Mouse (Mus musculus) left cerebral cortex, postnatal 36 days (tissue): ENCODE measurements around the gene Fbxw2. TPM values are rescaled to one million over a fixed set of nuclear protein-coding genes. Genes with fewer than 3 reads are reported as not detected.
"Not testable (repeated sequence)": the region's sequence is repeated elsewhere in the genome, so short reads cannot be mapped to it uniquely, and the experiment has no call there.

Experiments used
- DNase-seq, 2 experiments: peaks; one replicate each; pipeline ENCODE4 v3.0.0; 2021 to 2022; ENCODE audit warnings: low spot score in 2 of 2, mixed read lengths in 1 of 2
- intact Hi-C: fragments of 180-260 bp; cut with DNase I; formaldehyde crosslinking; loops from one replicate; pipeline ENCODE4 v1.15.1; 2025
- total RNA-seq, 2 experiments: library from RNA; stranded (reverse); gene quantifications; 2 replicates each; pipeline ENCODE4 v1.2.3; 2021

Gene Fbxw2
- total RNA-seq, 2 experiments from 2014 or later = 88.7 to 94.6 TPM

- intact Hi-C loops = no loop called here
Observed at GRCm38 (mm10) chr2:34784085-34784484, 42.0 kb downstream of the Fbxw2 start.

GRCm38 (mm10) chr2:34783064-34784020 lies 42.8 kb downstream of the Fbxw2 start:
- DNase-seq = no peak
- intact Hi-C loops = no loop called here

More at GRCm38 (mm10) chr2:34784085-34784484, 42.0 kb downstream of the Fbxw2 start:
- DNase-seq = peak in 1 of 2 experiments; percentile 18

- intact Hi-C loops = no loop called here
- DNase-seq = no peak
Observed at GRCm38 (mm10) chr2:34777237-34777868, 48.8 kb downstream of the Fbxw2 start.

- DNase-seq = no peak
- intact Hi-C loops = no loop called here
Observed at GRCm38 (mm10) chr2:34774493-34774892, 51.6 kb downstream of the Fbxw2 start.

GRCm38 (mm10) chr2:34773673-34774072 lies 52.4 kb downstream of the Fbxw2 start:
- no peak for DNase-seq
- intact Hi-C loops = no loop called here

GRCm38 (mm10) chr2:34772252-34773235 lies 53.6 kb downstream of the Fbxw2 start:
- intact Hi-C loops = no loop called here
- DNase-seq = no peak

- DNase-seq = peak; percentile 99
- intact Hi-C loops = loop anchor here (2.0 kb wide), 1 partner anchor 17 kb away; the partner anchor contains the start of gene Gapvd1
Observed at GRCm38 (mm10) chr2:34771368-34772226, 54.5 kb downstream of the Fbxw2 start, which contains the start of gene Hspa5. Hspa5 (plus strand) TSS chr2:34771970.

- no peak for DNase-seq
- intact Hi-C loops = loop anchor here (2.0 kb wide), 1 partner anchor 16 kb away; the partner anchor contains the start of gene Gapvd1
Observed at GRCm38 (mm10) chr2:34770951-34771350, 55.2 kb downstream of the Fbxw2 start.

GRCm38 (mm10) chr2:34770049-34770448 lies 56.1 kb downstream of the Fbxw2 start:
- DNase-seq = no peak
- intact Hi-C loops = loop anchor here (2.0 kb wide), 1 partner anchor 15 kb away; the partner anchor contains the start of gene Gapvd1

GRCm38 (mm10) chr2:34764801-34765200 lies 61.3 kb downstream of the Fbxw2 start:
- intact Hi-C loops = no loop called here
- DNase-seq = no peak

- no peak for DNase-seq
- intact Hi-C loops = no loop called here
Observed at GRCm38 (mm10) chr2:34762872-34763271, 63.2 kb downstream of the Fbxw2 start.

- intact Hi-C loops = no loop called here
- no peak for DNase-seq
Observed at GRCm38 (mm10) chr2:34762174-34762573, 63.9 kb downstream of the Fbxw2 start.

GRCm38 (mm10) chr2:34761272-34761671 lies 64.8 kb downstream of the Fbxw2 start:
- intact Hi-C loops, DNase-seq: not testable (repeated sequence)

GRCm38 (mm10) chr2:34757341-34757740 lies 68.8 kb downstream of the Fbxw2 start:
- intact Hi-C loops = no loop called here
- DNase-seq = no peak

GRCm38 (mm10) chr2:34754551-34755358 lies 71.4 kb downstream of the Fbxw2 start, which contains the start of gene Gapvd1:
Gapvd1 (minus strand) TSS chr2:34755232.
- intact Hi-C loops = loop anchor here (2.0 kb wide), 1 partner anchor 16 kb away; the partner anchor contains the start of gene Hspa5
- DNase-seq = peak in 1 of 2 experiments; percentile 15
